Mouse (Mus musculus): ENCODE results near the gene AC129217.1. TPM values are rescaled to one million over a fixed set of nuclear protein-coding genes. Genes with fewer than 3 reads are reported as not detected.

AC129217.1 gene
- not detected in 2 replicates for polyA plus RNA-seq (2014; fragmentation: Nextera tagmentation; extraction: Ambion mirVana)

- Histone ChIP-seq H3K9me3 (replicated peaks; ENCODE audit: control insufficient read depth, low read length) (no peaks in the 10 kb centered on the region), H3K36me3 (replicated peaks; ENCODE audit: control insufficient read depth, insufficient read depth, low read depth, low read length) (peaks cover 48% of the 10 kb centered on the region), H3K27ac (replicated peaks; ENCODE audit: low read depth, low read length) (no peak within 1 kb of the TSS), H3K4me1 (ENCODE audit: control insufficient read depth, insufficient read depth, low read length) (no peaks in the 10 kb centered on the region), H3K4me2 (ENCODE audit: low read depth, low read length) (no peak within 1 kb of the TSS), H3K9ac (replicated peaks; ENCODE audit: low read length) (no peak within 1 kb of the TSS), H3K4me3 (ENCODE audit: low read depth, low read length) (no peak within 1 kb of the TSS), H3K27me3 (ENCODE audit: control insufficient read depth, insufficient read depth, low read length) (no peaks in the 10 kb centered on the region)
- WGBS = 89% methylated on average over 8 of the region's 8 CpGs
- DNase-seq (ENCODE audit: low spot score) = no peak
- no peak for ATAC-seq (replicated peaks; ENCODE audit: insufficient number of reproducible peaks, low FRiP score, low TSS enrichment, low read depth)
Measured at GRCm38 (mm10) chr19:8829660-8830059, at the start of gene AC129217.1. TSS of gene AC129217.1 (plus strand) at chr19:8829773.

GRCm38 (mm10) chr19:8786008-8786781, 43.4 kb upstream of the AC129217.1 start, which contains the start of gene Taf6l:
TSS of gene Taf6l (minus strand) at chr19:8786417.
- H3K9me3 ChIP-seq (replicated peaks; ENCODE audit: control insufficient read depth, low read length) = no peaks in the 10 kb centered on the region
- no peaks in the 10 kb centered on the region for H3K27me3 ChIP-seq (ENCODE audit: control insufficient read depth, insufficient read depth, low read length)
- DNase-seq (ENCODE audit: low spot score) (peak; percentile 97), ATAC-seq (replicated peaks; ENCODE audit: insufficient number of reproducible peaks, low FRiP score, low TSS enrichment, low read depth) (peak; percentile 98)
- H3K4me3 ChIP-seq (ENCODE audit: low read depth, low read length) = peak within 1 kb of the TSS; percentile 74
- under 1% methylated on average over 32 of the region's 32 CpGs for WGBS
- peaks cover 2% of the 10 kb centered on the region; the same call in 1 of the 2 replicates for H3K36me3 ChIP-seq (replicated peaks; ENCODE audit: control insufficient read depth, insufficient read depth, low read depth, low read length)
- peak within 1 kb of the TSS; percentile 63 for H3K9ac ChIP-seq (replicated peaks; ENCODE audit: low read length)
- peak within 1 kb of the TSS; percentile 57 for H3K4me2 ChIP-seq (ENCODE audit: low read depth, low read length)
- H3K27ac ChIP-seq (replicated peaks; ENCODE audit: low read depth, low read length) = peak within 1 kb of the TSS; percentile 59; the same call in 1 of the 2 replicates
- H3K4me1 ChIP-seq (ENCODE audit: control insufficient read depth, insufficient read depth, low read length) = no peaks in the 10 kb centered on the region

GRCm38 (mm10) chr19:8788521-8788920, 41.1 kb upstream of the AC129217.1 start:
- DNase-seq (ENCODE audit: low spot score) (peak; percentile 31), ATAC-seq (replicated peaks; ENCODE audit: insufficient number of reproducible peaks, low FRiP score, low TSS enrichment, low read depth) (no peak)
- no peaks in the 10 kb centered on the region for H3K4me1 ChIP-seq (ENCODE audit: control insufficient read depth, insufficient read depth, low read length)
- WGBS = 21% methylated on average over 3 of the region's 3 CpGs
- peaks cover 4% of the 10 kb centered on the region for H3K36me3 ChIP-seq (replicated peaks; ENCODE audit: control insufficient read depth, insufficient read depth, low read depth, low read length)
- peak overlapping the region; percentile 22; the same call in 1 of the 2 replicates for H3K9ac ChIP-seq (replicated peaks; ENCODE audit: low read length)
- no peaks in the 10 kb centered on the region for H3K27me3 ChIP-seq (ENCODE audit: control insufficient read depth, insufficient read depth, low read length)
- H3K4me3 ChIP-seq (ENCODE audit: low read depth, low read length) = no peak overlapping the region
- no peaks in the 10 kb centered on the region for H3K9me3 ChIP-seq (replicated peaks; ENCODE audit: control insufficient read depth, low read length)
- no peak overlapping the region for H3K4me2 ChIP-seq (ENCODE audit: low read depth, low read length)
- no peak overlapping the region for H3K27ac ChIP-seq (replicated peaks; ENCODE audit: low read depth, low read length)

GRCm38 (mm10) chr19:8789171-8789570, 40.4 kb upstream of the AC129217.1 start:
- Histone ChIP-seq H3K36me3 (replicated peaks; ENCODE audit: control insufficient read depth, insufficient read depth, low read depth, low read length) (peaks cover 9% of the 10 kb centered on the region), H3K9me3 (replicated peaks; ENCODE audit: control insufficient read depth, low read length) (no peaks in the 10 kb centered on the region), H3K4me1 (ENCODE audit: control insufficient read depth, insufficient read depth, low read length) (no peaks in the 10 kb centered on the region), H3K4me2 (ENCODE audit: low read depth, low read length) (no peak overlapping the region), H3K9ac (replicated peaks; ENCODE audit: low read length) (no peak overlapping the region), H3K4me3 (ENCODE audit: low read depth, low read length) (no peak overlapping the region), H3K27me3 (ENCODE audit: control insufficient read depth, insufficient read depth, low read length) (no peaks in the 10 kb centered on the region), H3K27ac (replicated peaks; ENCODE audit: low read depth, low read length) (no peak overlapping the region)
- 58% methylated on average over 1 of the region's 1 CpGs for WGBS
- ATAC-seq (replicated peaks; ENCODE audit: insufficient number of reproducible peaks, low FRiP score, low TSS enrichment, low read depth) = no peak
- DNase-seq (ENCODE audit: low spot score) = no peak

GRCm38 (mm10) chr19:8790171-8790570, 39.4 kb upstream of the AC129217.1 start:
- no peak overlapping the region for H3K27ac ChIP-seq (replicated peaks; ENCODE audit: low read depth, low read length)
- no peak for DNase-seq (ENCODE audit: low spot score)
- no peak overlapping the region for H3K4me2 ChIP-seq (ENCODE audit: low read depth, low read length)
- no peak overlapping the region for H3K9ac ChIP-seq (replicated peaks; ENCODE audit: low read length)
- H3K27me3 ChIP-seq (ENCODE audit: control insufficient read depth, insufficient read depth, low read length) = no peaks in the 10 kb centered on the region
- H3K4me3 ChIP-seq (ENCODE audit: low read depth, low read length) = no peak overlapping the region
- ATAC-seq (replicated peaks; ENCODE audit: insufficient number of reproducible peaks, low FRiP score, low TSS enrichment, low read depth) = no peak
- H3K4me1 ChIP-seq (ENCODE audit: control insufficient read depth, insufficient read depth, low read length) = no peaks in the 10 kb centered on the region
- H3K9me3 ChIP-seq (replicated peaks; ENCODE audit: control insufficient read depth, low read length) = no peaks in the 10 kb centered on the region
- WGBS = 87% methylated on average over 7 of the region's 7 CpGs
- H3K36me3 ChIP-seq (replicated peaks; ENCODE audit: control insufficient read depth, insufficient read depth, low read depth, low read length) = peaks cover 12% of the 10 kb centered on the region

- peak; percentile 96 for DNase-seq (ENCODE audit: low spot score)
- Histone ChIP-seq H3K36me3 (replicated peaks; ENCODE audit: control insufficient read depth, insufficient read depth, low read depth, low read length) (peaks cover 9% of the 10 kb centered on the region), H3K27me3 (ENCODE audit: control insufficient read depth, insufficient read depth, low read length) (no peaks in the 10 kb centered on the region), H3K27ac (replicated peaks; ENCODE audit: low read depth, low read length) (no peak within 1 kb of the TSS), H3K4me1 (ENCODE audit: control insufficient read depth, insufficient read depth, low read length) (no peaks in the 10 kb centered on the region), H3K9me3 (replicated peaks; ENCODE audit: control insufficient read depth, low read length) (no peaks in the 10 kb centered on the region), H3K9ac (replicated peaks; ENCODE audit: low read length) (peak within 1 kb of the TSS; percentile 86), H3K4me2 (ENCODE audit: low read depth, low read length) (peak within 1 kb of the TSS; percentile 52), H3K4me3 (ENCODE audit: low read depth, low read length) (peak within 1 kb of the TSS; percentile 80)
- peak; percentile 57; the same call in 1 of the 2 replicates for ATAC-seq (replicated peaks; ENCODE audit: insufficient number of reproducible peaks, low FRiP score, low TSS enrichment, low read depth)
- 2% methylated on average over 25 of the region's 25 CpGs for WGBS
Measured at GRCm38 (mm10) chr19:8798264-8798946, 31.2 kb upstream of the AC129217.1 start, which contains the start of gene Polr2g. TSS of gene Polr2g (minus strand) at chr19:8798577.

- ATAC-seq (replicated peaks; ENCODE audit: insufficient number of reproducible peaks, low FRiP score, low TSS enrichment, low read depth) (no peak), DNase-seq (ENCODE audit: low spot score) (no peak)
- Histone ChIP-seq H3K27me3 (ENCODE audit: control insufficient read depth, insufficient read depth, low read length) (no peaks in the 10 kb centered on the region), H3K4me3 (ENCODE audit: low read depth, low read length) (no peak overlapping the region; the same call in 1 of the 2 replicates), H3K9ac (replicated peaks; ENCODE audit: low read length) (no peak overlapping the region), H3K9me3 (replicated peaks; ENCODE audit: control insufficient read depth, low read length) (no peaks in the 10 kb centered on the region), H3K4me1 (ENCODE audit: control insufficient read depth, insufficient read depth, low read length) (no peaks in the 10 kb centered on the region), H3K36me3 (replicated peaks; ENCODE audit: control insufficient read depth, insufficient read depth, low read depth, low read length) (peaks cover 5% of the 10 kb centered on the region; the same call in 1 of the 2 replicates), H3K27ac (replicated peaks; ENCODE audit: low read depth, low read length) (no peak overlapping the region), H3K4me2 (ENCODE audit: low read depth, low read length) (no peak overlapping the region)
Measured at GRCm38 (mm10) chr19:8798947-8799315, 30.6 kb upstream of the AC129217.1 start.
